Comparison of ENCODE assay signal across 8 mouse cellular contexts in genomic region chr2:92185766-92186450, GRCm38 (mm10).
A peak's percentile ranks its signal among the peaks of the same experiment; 100 is the strongest.
DNase-seq lines count a peak whose midpoint lies in the region; ATAC-seq and TF ChIP-seq lines count a peak whose summit lies in the region.

No protein-coding gene starts in this region.

- intact Hi-C loops in heart, adult 2 months (cut with DNase I): no loop called here
- intact Hi-C loops in heart, postnatal 14 days (cut with DNase I): no loop called here

- peaks cover 17% of the 10 kb centered on the region for H3K36me3 ChIP-seq in heart, adult 2 months (ENCODE audit: control insufficient read depth, insufficient read depth, low read length)
- H3K36me3 ChIP-seq in E14TG2a.4 (ENCODE audit: insufficient read depth, low read length): peaks cover 5% of the 10 kb centered on the region; the same call in 1 of the 2 replicates
- no peaks in the 10 kb centered on the region for H3K36me3 ChIP-seq in liver, postnatal 0 days (replicated peaks; ENCODE audit: insufficient read depth, low read length)

- H3K79me2 ChIP-seq in heart, adult 2 months (replicated peaks; ENCODE audit: control insufficient read depth, insufficient read depth, low read length): peaks cover 3% of the 10 kb centered on the region

- peak overlapping the region; percentile 89 for H3K9ac ChIP-seq in heart, adult 2 months (ENCODE audit: low read depth, low read length)
- peak overlapping the region; percentile 88 for H3K9ac ChIP-seq in liver, postnatal 0 days (replicated peaks)

- ATAC-seq in granulocyte monocyte progenitor cell, adult 5-6 weeks (replicated peaks; ENCODE audit: poor library complexity, severe bottlenecking): peak; percentile 49
- no peak for ATAC-seq in liver, postnatal 0 days

- no peak for DNase-seq in heart, adult 2 months
- DNase-seq in heart, postnatal 14 days: no peak
- DNase-seq in liver, postnatal 0 days: no peak
- DNase-seq in layer of hippocampus, postnatal 14 days (ENCODE audit: low spot score in 2 of 2): no peak
- no peak for DNase-seq in embryo, embryonic 11 days
- DNase-seq in right cerebral cortex, adult 2 months (ENCODE audit: low spot score in 2 of 2): no peak

- TF ChIP-seq CTCF in heart, adult 2 months (IDR thresholded peaks at IDR 0.05): no peak
- TF ChIP-seq CTCF in E14TG2a.4 (conservative IDR thresholded peaks at IDR 0.05; ENCODE audit: low read length): no peak
- no peak for TF ChIP-seq CTCF in liver, postnatal 0 days (IDR thresholded peaks at IDR 0.05; ENCODE audit: low read depth)

- H3K27me3 ChIP-seq in heart, adult 2 months (ENCODE audit: control insufficient read depth, insufficient read depth, low read length): no peaks in the 10 kb centered on the region
- H3K27me3 ChIP-seq in E14TG2a.4 (ENCODE audit: insufficient read depth, low read length): no peaks in the 10 kb centered on the region
- H3K27me3 ChIP-seq in liver, postnatal 0 days (ENCODE audit: insufficient read depth, low read length): no peaks in the 10 kb centered on the region

- 10% methylated on average over 11 of the region's 11 CpGs for WGBS in heart, adult 2 months
- 18% methylated on average over 11 of the region's 11 CpGs for WGBS in liver, postnatal 0 days (ENCODE audit: insufficient replicate concordance)

- TF ChIP-seq POLR2A in heart, adult 2 months (IDR thresholded peaks at IDR 0.05; ENCODE audit: insufficient read depth, low read depth, low read length): no peak

- peaks cover 6% of the 10 kb centered on the region for H3K4me1 ChIP-seq in heart, adult 2 months (ENCODE audit: control insufficient read depth, insufficient read depth, low read length)
- H3K4me1 ChIP-seq in E14TG2a.4 (replicated peaks; ENCODE audit: low read depth, low read length): peaks cover 35% of the 10 kb centered on the region
- peaks cover 17% of the 10 kb centered on the region for H3K4me1 ChIP-seq in liver, postnatal 0 days (ENCODE audit: insufficient read depth)

- peak overlapping the region; percentile 98 for H3K4me2 ChIP-seq in liver, postnatal 0 days (ENCODE audit: low read depth, low read length)

- peak overlapping the region; percentile 96 for H3K27ac ChIP-seq in heart, adult 2 months
- H3K27ac ChIP-seq in liver, postnatal 0 days (ENCODE audit: low read depth): peak overlapping the region; percentile 97

- peak overlapping the region; percentile 74 for H3K4me3 ChIP-seq in heart, adult 2 months
- peak overlapping the region; percentile 88 for H3K4me3 ChIP-seq in E14TG2a.4 (replicated peaks; ENCODE audit: low read length)
- peak overlapping the region; percentile 72 for H3K4me3 ChIP-seq in liver, postnatal 0 days (ENCODE audit: low read depth, low read length)

- no peak for TF ChIP-seq EP300 in heart, adult 2 months (IDR thresholded peaks at IDR 0.05; ENCODE audit: insufficient read depth, low read depth, low read length)
- TF ChIP-seq EP300 in liver, postnatal 0 days (IDR thresholded peaks at IDR 0.05; ENCODE audit: low read depth): no peak

- H3K9me3 ChIP-seq in E14TG2a.4 (ENCODE audit: low read length): no peaks in the 10 kb centered on the region
- H3K9me3 ChIP-seq in liver, postnatal 0 days (ENCODE audit: low read length): no peaks in the 10 kb centered on the region
